Mouse (Mus musculus): ENCODE measurements around the gene Sik2. TPM values are rescaled to one million over a fixed set of nuclear protein-coding genes. Genes with fewer than 3 reads are reported as not detected.

Sik2 gene
- polyA plus RNA-seq, 1 experiment from 2014 or later, result 18.4 TPM

DNA sequence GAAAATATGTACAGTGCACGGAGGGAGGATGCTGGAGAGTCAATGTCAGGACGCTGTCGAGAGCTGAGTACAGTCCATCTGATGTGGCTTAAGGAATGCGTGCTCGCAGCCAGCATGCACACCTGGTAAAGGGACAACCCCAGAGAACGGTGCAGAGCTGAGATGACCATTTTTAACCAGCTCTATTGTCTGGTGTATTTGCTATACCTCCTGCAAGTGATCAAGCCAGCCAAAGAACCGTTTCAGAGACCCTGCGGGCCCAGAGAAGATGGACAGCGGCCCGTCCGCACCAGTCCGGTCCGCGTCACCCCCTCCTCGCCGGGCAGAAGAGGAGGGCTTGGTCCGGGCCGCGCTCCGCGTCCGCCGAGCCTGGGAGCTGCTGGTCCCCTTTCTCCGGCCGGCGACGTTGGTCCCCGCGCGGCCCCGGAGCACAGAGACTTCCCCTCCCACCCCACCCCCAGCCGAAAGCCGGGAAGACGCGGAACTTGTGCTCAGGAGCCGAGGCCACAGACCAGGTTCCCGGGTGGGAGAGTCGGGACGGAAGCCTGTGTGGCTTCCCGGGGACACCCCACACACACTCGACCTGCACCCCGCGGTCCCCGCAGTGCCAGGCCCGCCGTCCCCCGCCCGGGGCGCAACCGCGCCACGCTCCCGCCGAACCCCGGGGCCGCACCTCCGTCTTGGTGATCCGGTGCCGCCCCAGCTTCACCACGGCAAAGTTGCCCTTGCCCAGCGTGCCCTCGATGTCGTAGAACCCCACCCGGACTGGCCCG is 619 bp downstream of the Sik2 start:
- peak overlapping the region; percentile 28; the same call in 1 of the 2 replicates for H3K27ac ChIP-seq (ENCODE audit: low read depth, low read length)
- under 1% methylated on average over 57 of the region's 65 CpGs for WGBS
- no peak for DNase-seq (ENCODE audit: low spot score)

DNA sequence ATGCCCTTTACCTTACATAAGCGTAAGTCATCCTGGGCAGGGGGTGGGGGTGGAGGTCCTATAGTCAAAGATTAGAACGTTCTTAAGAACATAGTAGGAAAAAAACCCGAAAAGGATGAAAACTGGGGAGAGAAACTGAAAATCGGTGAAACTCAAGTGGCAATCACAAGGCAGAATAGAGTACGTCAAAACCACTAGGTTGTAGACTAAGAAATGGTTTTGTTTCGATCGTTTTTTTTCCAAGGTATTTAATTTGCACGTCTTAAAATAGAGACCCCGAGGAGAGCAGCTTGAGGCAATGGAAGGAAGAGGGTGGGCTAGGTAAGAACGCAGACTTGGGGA is 1.2 kb downstream of the Sik2 start:
- DNase-seq (ENCODE audit: low spot score) (no peak), ATAC-seq (replicated peaks; ENCODE audit: low FRiP score) (no peak)
- WGBS, result 14% methylated on average over 10 of the region's 10 CpGs
- H3K9ac ChIP-seq (ENCODE audit: low read length), result peak overlapping the region; percentile 82
- no peak overlapping the region for H3K27ac ChIP-seq (ENCODE audit: low read depth, low read length)
- peak overlapping the region; percentile 78 for H3K4me2 ChIP-seq (ENCODE audit: low read depth, low read length, severe bottlenecking)
- peaks cover 3% of the 10 kb centered on the region; the same call in 1 of the 2 replicates for H3K4me1 ChIP-seq (replicated peaks; ENCODE audit: control insufficient read depth, insufficient read depth, low read length)
- H3K9me3 ChIP-seq (ENCODE audit: control insufficient read depth, low read length), result no peaks in the 10 kb centered on the region
- no peaks in the 10 kb centered on the region for H3K36me3 ChIP-seq (ENCODE audit: control insufficient read depth, insufficient read depth, low read length)
- no peaks in the 10 kb centered on the region; the same call in 1 of the 2 replicates for H3K27me3 ChIP-seq (ENCODE audit: control insufficient read depth, insufficient read depth, low read length)
- peak overlapping the region; percentile 80 for H3K4me3 ChIP-seq (ENCODE audit: low read depth, low read length)

More for the DNA sequence above, 619 bp downstream of the Sik2 start:
- Histone ChIP-seq H3K4me1 (replicated peaks; ENCODE audit: control insufficient read depth, insufficient read depth, low read length) (peaks cover 3% of the 10 kb centered on the region; the same call in 1 of the 2 replicates), H3K9me3 (ENCODE audit: control insufficient read depth, low read length) (no peaks in the 10 kb centered on the region), H3K9ac (ENCODE audit: low read length) (peak overlapping the region; percentile 82), H3K27me3 (ENCODE audit: control insufficient read depth, insufficient read depth, low read length) (no peaks in the 10 kb centered on the region; the same call in 1 of the 2 replicates), H3K4me2 (ENCODE audit: low read depth, low read length, severe bottlenecking) (peak overlapping the region; percentile 78), H3K36me3 (ENCODE audit: control insufficient read depth, insufficient read depth, low read length) (no peaks in the 10 kb centered on the region), H3K4me3 (ENCODE audit: low read depth, low read length) (peak overlapping the region; percentile 80)
- ATAC-seq (replicated peaks; ENCODE audit: low FRiP score), result peak; percentile 65

DNA sequence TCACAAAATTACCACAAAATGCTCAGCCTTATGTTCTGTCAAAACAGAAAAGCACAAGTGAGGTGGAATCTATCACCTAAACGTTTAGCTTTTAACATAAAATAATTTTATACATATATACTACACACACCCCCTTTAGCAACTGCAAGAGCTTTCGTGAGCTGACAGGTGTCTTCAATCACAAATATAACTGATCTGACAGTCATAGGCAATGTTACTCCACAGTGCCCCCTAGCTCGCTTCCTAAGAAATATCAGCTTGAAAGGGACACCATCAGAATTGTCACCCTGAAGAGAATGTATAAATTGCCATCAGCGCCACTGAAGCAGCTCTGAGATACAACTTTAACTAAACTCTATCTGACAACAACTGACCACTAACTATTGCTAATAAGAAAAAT is 2.0 kb downstream of the Sik2 start:
- ATAC-seq (replicated peaks; ENCODE audit: low FRiP score) (no peak), DNase-seq (ENCODE audit: low spot score) (peak; percentile 83)

GRCm38 (mm10) chr9:51004062-51004461 is 4.8 kb downstream of the Sik2 start:
- Histone ChIP-seq H3K4me3 (ENCODE audit: low read depth, low read length) (no peak overlapping the region), H3K9me3 (ENCODE audit: control insufficient read depth, low read length) (no peaks in the 10 kb centered on the region), H3K27me3 (ENCODE audit: control insufficient read depth, insufficient read depth, low read length) (no peaks in the 10 kb centered on the region), H3K4me2 (ENCODE audit: low read depth, low read length, severe bottlenecking) (no peak overlapping the region), H3K36me3 (ENCODE audit: control insufficient read depth, insufficient read depth, low read length) (no peaks in the 10 kb centered on the region), H3K27ac (ENCODE audit: low read depth, low read length) (no peak overlapping the region), H3K9ac (ENCODE audit: low read length) (no peak overlapping the region), H3K4me1 (replicated peaks; ENCODE audit: control insufficient read depth, insufficient read depth, low read length) (peaks cover 3% of the 10 kb centered on the region; the same call in 1 of the 2 replicates)
- no peak for DNase-seq (ENCODE audit: low spot score)
- 91% methylated on average over 1 of the region's 1 CpGs for WGBS
- ATAC-seq (replicated peaks; ENCODE audit: low FRiP score), result no peak

More for the DNA sequence above, 2.0 kb downstream of the Sik2 start:
- Histone ChIP-seq H3K4me3 (ENCODE audit: low read depth, low read length) (no peak overlapping the region), H3K9me3 (ENCODE audit: control insufficient read depth, low read length) (no peaks in the 10 kb centered on the region), H3K4me2 (ENCODE audit: low read depth, low read length, severe bottlenecking) (0 out of 2 replicates have a peak overlapping the region, but pooled peaks have one; percentile 8), H3K36me3 (ENCODE audit: control insufficient read depth, insufficient read depth, low read length) (no peaks in the 10 kb centered on the region), H3K4me1 (replicated peaks; ENCODE audit: control insufficient read depth, insufficient read depth, low read length) (peaks cover 3% of the 10 kb centered on the region; the same call in 1 of the 2 replicates), H3K27ac (ENCODE audit: low read depth, low read length) (no peak overlapping the region), H3K9ac (ENCODE audit: low read length) (no peak overlapping the region), H3K27me3 (ENCODE audit: control insufficient read depth, insufficient read depth, low read length) (no peaks in the 10 kb centered on the region; the same call in 1 of the 2 replicates)
- WGBS, result 4% methylated on average over 4 of the region's 4 CpGs

- no peak overlapping the region for H3K4me3 ChIP-seq (ENCODE audit: low read depth, low read length)
- no peak overlapping the region for H3K27ac ChIP-seq (ENCODE audit: low read depth, low read length)
- DNase-seq (ENCODE audit: low spot score) (no peak), ATAC-seq (replicated peaks; ENCODE audit: low FRiP score) (no peak)
- H3K36me3 ChIP-seq (ENCODE audit: control insufficient read depth, insufficient read depth, low read length), result no peaks in the 10 kb centered on the region
- H3K9ac ChIP-seq (ENCODE audit: low read length), result no peak overlapping the region
- H3K9me3 ChIP-seq (ENCODE audit: control insufficient read depth, low read length), result no peaks in the 10 kb centered on the region
- no peak overlapping the region for H3K4me2 ChIP-seq (ENCODE audit: low read depth, low read length, severe bottlenecking)
- 0 out of 2 replicates have a peak, but pooled peaks cover 3% of the 10 kb centered on the region for H3K4me1 ChIP-seq (replicated peaks; ENCODE audit: control insufficient read depth, insufficient read depth, low read length)
- no peaks in the 10 kb centered on the region for H3K27me3 ChIP-seq (ENCODE audit: control insufficient read depth, insufficient read depth, low read length)
These were observed 22.2 kb downstream of the Sik2 start for GRCm38 (mm10) chr9:50986677-50987076.

DNA sequence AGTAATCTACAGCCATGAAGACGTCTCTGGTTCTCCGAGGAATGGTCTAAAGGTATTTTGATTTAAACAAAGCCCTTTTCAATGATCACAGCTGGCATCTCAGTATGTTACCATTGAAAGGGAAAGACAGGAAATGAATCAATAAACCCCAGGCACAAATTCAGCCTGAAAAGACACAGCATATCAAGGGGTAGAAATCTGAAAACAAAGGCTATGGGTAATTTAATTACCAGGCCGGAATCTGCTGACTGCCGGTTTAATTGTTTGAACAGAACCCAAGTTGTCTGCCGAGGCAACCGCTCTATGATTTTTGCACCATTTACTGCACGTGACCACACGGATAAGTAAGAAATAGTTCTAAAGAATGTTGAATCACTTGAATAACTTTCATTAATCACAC is 22.8 kb downstream of the Sik2 start:
- WGBS, result 5% methylated on average over 8 of the region's 8 CpGs
- H3K27ac ChIP-seq (ENCODE audit: low read depth, low read length), result no peak overlapping the region
- no peak for DNase-seq (ENCODE audit: low spot score)

DNA sequence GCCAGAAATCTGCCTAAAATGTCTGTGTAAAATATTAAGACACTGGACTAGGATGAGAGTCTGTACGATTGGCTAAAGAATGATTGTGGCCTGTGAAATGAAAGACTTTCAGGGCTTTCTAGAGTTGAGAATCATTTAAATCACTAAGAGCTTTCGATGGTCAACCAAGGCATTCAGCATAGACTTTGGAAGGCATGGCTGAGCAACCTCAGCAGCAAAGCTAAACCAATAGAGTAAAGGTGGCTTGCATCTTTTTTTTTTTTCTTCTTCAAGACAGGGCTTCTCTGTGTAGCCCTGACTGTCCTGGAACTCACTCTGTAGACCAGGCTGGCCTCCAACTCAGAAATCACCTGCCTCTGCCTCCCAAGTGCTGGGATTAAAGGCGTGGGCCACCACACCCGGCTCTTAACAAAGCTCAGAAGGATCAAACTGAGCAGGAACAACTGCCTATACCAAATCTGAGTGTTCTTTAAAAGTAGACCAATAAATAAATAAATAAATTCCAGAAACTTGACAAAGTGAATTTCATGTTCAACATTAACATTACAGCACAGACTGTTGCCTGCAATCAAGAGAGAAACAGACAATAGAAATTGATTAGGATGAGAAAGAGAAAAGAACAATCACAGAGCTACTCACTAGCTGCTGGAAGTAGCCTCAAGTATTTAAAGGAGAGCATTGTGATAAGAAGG is 27.2 kb downstream of the Sik2 start:
- Histone ChIP-seq H3K4me2 (ENCODE audit: low read depth, low read length, severe bottlenecking) (no peak overlapping the region), H3K27ac (ENCODE audit: low read depth, low read length) (no peak overlapping the region), H3K9ac (ENCODE audit: low read length) (no peak overlapping the region), H3K27me3 (ENCODE audit: control insufficient read depth, insufficient read depth, low read length) (no peaks in the 10 kb centered on the region), H3K9me3 (ENCODE audit: control insufficient read depth, low read length) (no peaks in the 10 kb centered on the region), H3K36me3 (ENCODE audit: control insufficient read depth, insufficient read depth, low read length) (no peaks in the 10 kb centered on the region), H3K4me1 (replicated peaks; ENCODE audit: control insufficient read depth, insufficient read depth, low read length) (no peaks in the 10 kb centered on the region), H3K4me3 (ENCODE audit: low read depth, low read length) (no peak overlapping the region)
- DNase-seq (ENCODE audit: low spot score) (no peak), ATAC-seq (replicated peaks; ENCODE audit: low FRiP score) (no peak)
- 87% methylated on average over 4 of the region's 4 CpGs for WGBS

More for the DNA sequence above, 22.8 kb downstream of the Sik2 start:
- Histone ChIP-seq H3K27me3 (ENCODE audit: control insufficient read depth, insufficient read depth, low read length) (no peaks in the 10 kb centered on the region), H3K36me3 (ENCODE audit: control insufficient read depth, insufficient read depth, low read length) (no peaks in the 10 kb centered on the region), H3K9me3 (ENCODE audit: control insufficient read depth, low read length) (no peaks in the 10 kb centered on the region), H3K4me3 (ENCODE audit: low read depth, low read length) (no peak overlapping the region), H3K4me2 (ENCODE audit: low read depth, low read length, severe bottlenecking) (no peak overlapping the region), H3K9ac (ENCODE audit: low read length) (no peak overlapping the region), H3K4me1 (replicated peaks; ENCODE audit: control insufficient read depth, insufficient read depth, low read length) (0 out of 2 replicates have a peak, but pooled peaks cover 3% of the 10 kb centered on the region)
- no peak for ATAC-seq (replicated peaks; ENCODE audit: low FRiP score)

DNA sequence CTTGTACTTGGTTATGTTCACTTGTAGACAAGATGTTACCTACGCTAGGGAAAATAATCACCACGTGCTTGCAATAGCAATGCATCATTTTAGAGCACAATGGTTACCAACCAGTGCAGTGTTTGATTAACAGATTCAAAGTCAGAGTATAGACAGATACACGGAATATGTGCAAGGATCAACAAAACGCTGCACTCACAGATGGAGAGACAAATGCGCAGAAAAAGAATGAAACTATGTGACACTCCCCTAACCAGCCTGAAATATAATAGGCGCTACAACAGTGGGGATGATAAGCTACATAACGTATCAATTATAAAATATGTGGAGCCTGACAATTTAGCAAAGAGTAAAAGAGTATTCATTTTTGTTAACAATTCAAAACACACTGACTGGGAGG is 34.2 kb downstream of the Sik2 start:
- Histone ChIP-seq H3K4me3 (ENCODE audit: low read depth, low read length) (no peak overlapping the region), H3K4me2 (ENCODE audit: low read depth, low read length, severe bottlenecking) (no peak overlapping the region), H3K9me3 (ENCODE audit: control insufficient read depth, low read length) (no peaks in the 10 kb centered on the region), H3K9ac (ENCODE audit: low read length) (no peak overlapping the region), H3K27me3 (ENCODE audit: control insufficient read depth, insufficient read depth, low read length) (no peaks in the 10 kb centered on the region), H3K4me1 (replicated peaks; ENCODE audit: control insufficient read depth, insufficient read depth, low read length) (no peaks in the 10 kb centered on the region), H3K27ac (ENCODE audit: low read depth, low read length) (no peak overlapping the region), H3K36me3 (ENCODE audit: control insufficient read depth, insufficient read depth, low read length) (no peaks in the 10 kb centered on the region)
- DNase-seq (ENCODE audit: low spot score) (no peak), ATAC-seq (replicated peaks; ENCODE audit: low FRiP score) (no peak)
- WGBS, result 90% methylated on average over 7 of the region's 7 CpGs

Measured in forebrain, embryonic 11.5 days (tissue).